Mouse (Mus musculus) Muller cell, postnatal 12 days (primary cell): Measurements from ENCODE around the gene Pip4k2b.
"Not testable (repeated sequence)": the region's sequence is repeated elsewhere in the genome, so short reads cannot be mapped to it uniquely, and the experiment has no call there.

Experiments used
- DNase-seq: peaks from one replicate; pipeline ENCODE4 v3.0.0-alpha.2; 2015; ENCODE audit errors: inconsistent ontology term

The Pip4k2b gene

DNA sequence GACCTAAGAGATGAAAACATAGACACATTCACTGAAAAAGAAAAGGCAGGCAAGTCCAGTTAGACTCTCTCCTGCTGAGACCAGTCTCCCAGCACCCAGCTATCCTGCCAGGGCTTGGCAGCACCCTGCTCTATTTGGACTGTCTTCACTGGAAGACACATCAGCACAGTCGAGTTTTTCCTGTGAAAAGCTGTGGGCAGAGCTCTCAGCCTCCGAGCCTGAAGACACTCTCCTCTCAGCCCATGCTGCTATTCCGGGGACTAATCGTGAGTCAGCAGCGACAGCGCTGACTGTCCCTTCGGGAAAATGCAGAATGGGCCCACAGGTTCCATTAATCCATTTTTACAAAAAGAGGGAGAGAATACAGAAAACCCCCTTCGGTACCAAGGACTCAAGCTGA is 8.8 kb upstream of the Pip4k2b start:
- DNase-seq, result no peak

DNA sequence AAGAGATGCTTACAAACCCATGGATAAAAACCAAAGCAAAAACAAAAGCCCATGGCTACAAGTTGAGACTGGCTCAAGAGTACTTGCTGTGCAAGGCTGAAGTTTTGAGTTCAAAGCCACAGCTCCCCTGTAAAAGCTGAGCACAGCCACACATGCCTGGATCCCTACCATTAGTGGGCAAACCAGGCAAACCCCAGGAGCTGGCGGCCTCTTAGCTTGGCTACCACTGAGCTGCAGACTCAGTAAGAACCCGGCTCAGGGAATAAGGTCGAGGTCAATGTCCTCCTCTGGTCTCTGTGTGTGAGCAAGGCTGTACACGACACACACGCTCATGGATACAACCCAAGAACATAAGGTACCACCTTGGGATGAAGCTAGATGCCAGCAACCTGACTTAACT is 4.0 kb upstream of the Pip4k2b start:
- no peak for DNase-seq

DNA sequence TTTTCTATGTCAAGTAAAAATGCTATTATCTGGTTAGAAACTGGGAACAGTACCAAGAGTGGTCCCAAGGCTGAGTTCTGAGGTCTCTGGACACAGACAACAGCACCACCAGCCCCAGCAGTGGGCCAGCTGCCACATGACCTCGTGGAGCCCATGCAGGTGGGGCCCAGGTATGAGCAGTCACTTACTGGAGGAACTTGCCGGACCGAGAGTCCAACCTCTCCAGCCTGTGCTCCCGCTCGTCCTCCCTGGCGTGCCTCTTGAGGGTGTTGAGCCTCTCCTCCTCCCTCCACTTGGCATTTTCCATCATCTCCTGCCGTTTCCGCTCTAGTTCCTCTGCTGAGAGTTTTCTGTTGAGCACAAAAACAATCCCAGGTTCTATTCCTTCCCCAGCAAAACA is 3.3 kb upstream of the Pip4k2b start:
- DNase-seq, result no peak

DNA sequence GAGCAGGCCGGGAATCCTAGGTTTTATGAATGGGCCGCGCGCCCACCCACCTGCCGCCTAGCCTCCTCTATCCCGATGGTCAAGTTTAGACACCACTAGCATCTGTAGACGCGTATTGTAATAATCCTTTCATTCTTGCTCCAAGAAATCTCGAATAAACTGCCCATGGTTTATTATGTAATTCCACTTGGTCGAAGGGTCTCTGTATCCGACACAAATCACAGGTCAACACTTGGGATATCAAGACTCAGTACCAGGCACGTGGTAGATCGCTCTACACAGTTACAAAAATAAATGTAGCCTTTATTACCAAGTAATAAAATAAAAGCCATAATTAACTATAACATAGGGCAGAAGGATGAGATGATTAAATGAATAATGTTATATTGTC is 822 bp upstream of the Pip4k2b start:
- DNase-seq, result no peak

DNA sequence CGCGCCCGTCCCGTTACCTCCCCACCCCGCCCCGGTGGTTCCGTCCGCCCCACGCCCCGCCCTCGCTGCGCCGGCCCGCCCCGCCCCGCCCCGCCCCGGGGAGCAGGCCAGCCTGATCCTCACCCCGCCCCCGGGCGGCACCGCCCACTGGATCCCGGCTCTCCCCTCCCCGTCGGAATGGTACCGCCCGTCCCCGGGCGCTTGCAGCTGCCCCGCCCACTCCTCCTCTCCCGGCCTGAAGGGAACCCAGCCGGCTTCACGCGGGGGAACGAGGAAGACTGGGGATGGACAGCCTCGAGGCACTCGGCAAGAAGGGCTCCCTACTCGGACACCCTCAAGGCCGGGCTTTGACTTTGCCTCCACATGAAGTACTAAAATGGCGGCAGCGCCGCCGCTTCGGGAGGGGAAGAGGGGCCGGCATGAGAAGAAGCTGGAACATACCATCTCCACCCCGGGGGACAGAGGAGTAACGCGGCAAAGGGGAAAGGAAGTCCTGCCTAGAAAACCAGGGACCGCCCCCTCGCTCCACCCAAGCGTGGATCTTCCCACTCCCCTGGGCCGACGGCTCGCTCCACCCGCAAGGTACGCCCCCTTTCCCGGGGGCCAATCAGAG is 320 bp upstream of the Pip4k2b start:
- peak; percentile 100 for DNase-seq

DNA sequence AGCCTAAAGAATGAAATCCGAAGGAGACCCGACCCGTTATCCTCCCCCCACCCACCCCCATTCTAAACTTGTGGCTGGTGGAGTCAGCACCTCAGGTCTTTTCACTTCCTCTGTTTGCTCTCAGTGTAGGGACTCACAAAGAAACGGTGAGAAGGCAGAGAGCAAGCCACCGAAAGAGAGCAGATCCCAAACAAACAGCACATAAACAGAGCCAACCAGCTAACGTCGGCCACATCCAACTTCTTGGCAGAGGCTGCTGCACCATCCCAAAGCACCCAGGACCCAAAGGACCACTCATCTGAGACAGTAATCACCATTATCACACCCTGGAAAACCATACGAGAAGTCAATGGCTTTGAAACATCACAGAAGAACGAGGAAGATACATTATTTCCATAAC is 1.1 kb downstream of the Pip4k2b start:
- DNase-seq, result no peak

DNA sequence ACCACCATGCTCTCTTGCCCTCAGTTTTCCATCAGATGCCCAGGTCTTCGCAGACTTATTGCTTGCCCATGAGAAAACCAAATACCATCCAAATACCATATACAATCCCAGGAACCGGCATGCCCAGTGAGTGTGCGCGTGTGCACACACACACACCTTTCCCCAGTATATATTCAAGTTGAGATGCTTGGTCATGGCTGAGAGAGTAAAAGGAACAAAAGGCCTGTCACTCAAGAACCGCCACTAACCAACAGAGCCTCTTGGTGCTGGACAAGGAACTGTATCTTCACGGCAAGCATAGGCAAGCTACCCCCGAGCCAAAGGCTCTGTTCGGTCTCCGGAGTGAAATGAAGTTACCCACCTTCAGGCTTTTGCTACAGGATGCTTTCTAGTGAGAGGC is 1.9 kb downstream of the Pip4k2b start:
- no peak for DNase-seq

DNA sequence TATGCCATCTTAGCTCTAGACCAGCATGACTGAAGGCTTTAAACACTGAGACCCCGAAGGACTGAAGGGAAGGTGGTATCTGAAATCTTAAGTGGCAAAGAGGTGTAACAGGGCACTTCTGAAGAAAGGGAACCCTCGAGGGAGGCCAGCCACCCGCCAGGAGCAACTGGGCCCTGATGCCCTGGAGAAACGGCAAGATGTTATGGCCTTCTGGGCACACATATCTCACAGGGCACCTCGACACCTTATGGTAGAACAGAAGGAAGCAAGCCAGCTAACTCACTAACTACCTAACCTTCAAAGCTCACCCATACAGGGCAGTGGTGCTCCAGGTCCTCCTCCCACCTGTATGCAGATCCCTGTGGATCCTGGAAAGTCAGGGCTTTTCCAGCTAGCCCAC is 2.3 kb downstream of the Pip4k2b start:
- no peak for DNase-seq

DNA sequence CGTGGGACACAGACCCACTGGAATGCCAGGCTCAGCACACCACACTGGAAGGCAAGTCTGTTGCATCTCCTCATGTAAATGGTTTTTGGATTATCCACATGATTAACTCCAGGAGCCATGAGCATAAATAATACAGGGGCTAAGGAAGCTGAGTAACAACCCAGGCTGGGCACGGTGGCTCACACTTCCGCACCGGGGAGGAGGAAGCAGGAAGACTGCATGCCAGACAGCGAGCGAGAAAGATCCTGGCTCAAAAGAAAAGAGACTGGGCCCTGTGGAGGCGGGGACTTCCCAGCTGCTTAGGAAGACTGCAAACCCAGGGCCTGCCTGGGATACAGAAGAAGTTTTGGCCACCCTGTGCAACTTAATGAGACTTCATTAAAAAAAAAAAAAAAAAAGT is 4.3 kb downstream of the Pip4k2b start:
- DNase-seq, result peak; percentile 84

DNA sequence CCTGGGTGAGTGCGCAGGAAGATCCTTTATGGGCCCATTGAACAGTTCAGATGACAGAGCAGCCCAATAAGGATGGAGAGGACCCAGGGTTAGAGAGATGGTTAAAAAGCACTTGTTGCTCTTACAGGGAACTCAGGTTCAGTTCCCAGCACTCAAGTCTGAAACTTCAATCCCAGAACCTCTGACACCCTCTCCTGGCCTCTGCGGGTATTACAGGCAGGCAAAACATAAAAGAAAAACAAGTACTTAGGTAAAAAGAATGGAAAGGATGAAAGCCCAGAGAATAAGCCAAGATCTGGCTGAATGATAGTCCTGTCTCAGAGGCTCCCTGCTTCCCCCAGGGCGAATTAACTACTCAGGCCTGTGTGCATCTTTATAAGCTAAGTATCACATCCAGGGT is 5.3 kb downstream of the Pip4k2b start:
- DNase-seq, result no peak

DNA sequence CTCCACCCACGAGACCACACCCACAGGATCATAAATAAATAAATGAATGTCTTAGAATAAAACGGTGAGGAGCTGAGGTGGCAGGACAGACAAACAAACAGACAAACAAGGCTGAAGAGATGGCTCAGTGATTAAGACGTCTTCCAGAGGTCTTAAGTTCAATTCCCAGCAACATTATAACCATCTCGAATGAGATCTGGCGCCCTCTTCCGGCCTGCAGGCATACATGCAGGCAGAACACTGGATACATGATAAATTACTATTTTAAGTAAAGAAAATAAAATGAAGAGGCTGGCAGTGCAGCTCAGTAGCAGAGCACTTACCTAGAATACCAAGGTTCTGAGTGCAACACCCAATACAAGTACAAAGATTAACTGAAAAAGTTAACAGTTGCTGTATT is 5.8 kb downstream of the Pip4k2b start:
- no peak for DNase-seq

DNA sequence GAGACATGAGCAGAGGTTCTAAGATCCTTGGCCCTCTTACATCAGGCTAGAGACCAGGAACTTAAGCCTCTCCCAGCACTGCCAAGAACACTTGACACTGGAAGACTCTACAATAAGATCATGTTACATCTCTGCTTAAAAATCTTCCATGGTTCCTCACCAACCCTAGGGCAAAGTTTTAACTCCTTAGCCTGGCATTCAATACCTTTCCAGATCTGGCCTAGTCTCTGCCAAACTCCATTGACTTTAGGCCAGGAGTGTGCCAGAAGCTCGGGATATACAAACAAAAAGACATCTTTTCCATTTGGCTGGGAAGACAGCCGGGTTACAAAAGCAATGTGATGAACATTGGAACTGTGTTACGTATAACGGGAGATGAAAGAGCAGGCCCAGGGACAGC is 6.9 kb downstream of the Pip4k2b start:
- no peak for DNase-seq

DNA sequence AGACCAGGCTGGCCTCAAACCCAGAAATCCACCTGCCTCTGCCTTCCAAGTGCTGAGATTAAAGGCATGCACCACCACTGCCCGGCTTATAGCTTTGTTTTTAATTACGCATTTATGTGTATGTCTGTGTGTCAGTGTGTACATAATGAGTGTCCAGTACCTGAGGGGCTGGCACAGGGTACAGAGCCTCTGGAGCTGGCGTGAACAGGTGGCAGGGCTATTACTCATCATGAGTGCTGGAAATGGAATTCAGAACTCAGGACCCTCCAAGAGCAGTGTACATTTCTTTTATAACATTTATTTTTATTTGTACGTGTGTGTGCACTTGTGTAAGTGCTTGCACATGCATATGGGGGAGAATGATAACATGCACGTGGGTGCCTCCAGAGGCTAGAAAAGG is 7.9 kb downstream of the Pip4k2b start:
- no peak for DNase-seq

DNA sequence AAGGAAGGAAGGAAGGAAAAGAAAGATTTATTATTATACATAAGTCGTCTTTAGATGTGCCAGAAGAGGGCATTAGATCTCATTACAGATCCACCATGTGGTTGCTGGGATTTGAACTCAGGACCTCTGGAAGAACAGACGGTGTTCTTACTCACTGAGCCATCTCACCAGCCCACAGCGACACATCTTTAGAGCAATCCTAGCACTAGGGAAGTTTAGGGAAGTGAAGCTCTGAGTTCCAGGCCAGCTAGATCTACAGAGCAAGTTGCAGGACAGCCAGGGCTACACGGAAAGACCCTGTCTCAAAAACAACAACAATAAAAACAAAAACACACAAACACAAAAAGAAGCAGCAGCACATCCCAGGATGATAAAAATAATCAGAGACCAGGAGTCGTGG is 9.7 kb downstream of the Pip4k2b start:
- DNase-seq, result not testable (repeated sequence)

DNA sequence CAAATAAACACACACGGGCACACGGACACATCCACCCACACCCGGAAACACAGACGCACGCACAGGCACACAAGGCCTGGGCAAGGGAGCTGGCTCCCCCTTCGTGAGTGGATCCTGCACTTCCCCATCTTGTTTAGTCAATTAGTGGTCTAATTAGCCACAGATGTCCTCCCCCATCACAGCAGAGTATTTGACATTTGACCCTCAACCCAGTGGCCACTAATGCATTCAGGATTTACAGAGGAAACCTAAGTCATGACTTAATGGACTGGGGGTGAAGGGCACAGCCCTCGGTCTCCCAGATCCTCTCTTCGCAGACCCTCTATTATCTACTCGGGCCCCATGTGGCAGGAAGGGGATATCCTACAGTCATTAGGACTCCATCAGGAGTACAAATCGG is 10.8 kb downstream of the Pip4k2b start:
- no peak for DNase-seq

DNA sequence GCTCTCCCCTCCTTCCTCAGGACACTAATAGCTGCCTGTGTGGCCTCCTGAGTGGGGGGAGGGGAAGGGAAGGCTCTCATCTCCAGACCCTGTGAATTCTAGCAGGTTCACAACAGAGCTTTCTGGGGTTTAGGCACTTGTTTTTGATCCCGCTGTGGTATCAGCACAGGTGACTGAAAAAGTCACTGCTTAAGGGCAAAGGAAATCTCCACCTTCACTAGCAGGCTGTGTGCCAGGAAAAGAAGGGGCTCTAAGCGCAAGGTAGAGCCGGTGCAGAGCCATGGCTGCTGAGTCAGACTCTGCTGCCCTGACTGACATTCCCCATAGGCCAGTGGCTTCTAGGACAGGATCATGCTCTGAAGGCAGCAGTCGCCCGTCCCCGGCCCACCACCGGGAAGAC is 15.8 kb downstream of the Pip4k2b start:
- peak; percentile 41 for DNase-seq

DNA sequence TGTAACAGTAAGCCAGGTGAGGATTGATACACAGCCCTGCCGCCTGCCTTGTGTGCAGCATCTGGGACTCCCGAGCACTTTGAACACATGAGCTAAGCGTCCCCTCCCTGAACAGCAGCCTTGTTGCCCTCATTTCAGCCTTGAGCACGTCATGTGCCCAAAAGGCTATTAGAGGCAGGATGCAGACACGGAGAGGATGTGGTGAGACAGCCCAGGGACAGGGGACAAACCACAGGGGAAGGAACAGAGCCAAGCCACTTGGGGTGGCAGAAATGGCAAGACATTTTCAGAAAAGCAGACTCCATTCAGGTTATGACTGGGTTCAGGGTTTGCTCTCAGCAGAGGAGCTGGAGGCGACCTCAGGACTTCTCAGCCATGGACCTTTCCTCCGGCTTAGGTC is 16.2 kb downstream of the Pip4k2b start:
- DNase-seq, result peak; percentile 47

DNA sequence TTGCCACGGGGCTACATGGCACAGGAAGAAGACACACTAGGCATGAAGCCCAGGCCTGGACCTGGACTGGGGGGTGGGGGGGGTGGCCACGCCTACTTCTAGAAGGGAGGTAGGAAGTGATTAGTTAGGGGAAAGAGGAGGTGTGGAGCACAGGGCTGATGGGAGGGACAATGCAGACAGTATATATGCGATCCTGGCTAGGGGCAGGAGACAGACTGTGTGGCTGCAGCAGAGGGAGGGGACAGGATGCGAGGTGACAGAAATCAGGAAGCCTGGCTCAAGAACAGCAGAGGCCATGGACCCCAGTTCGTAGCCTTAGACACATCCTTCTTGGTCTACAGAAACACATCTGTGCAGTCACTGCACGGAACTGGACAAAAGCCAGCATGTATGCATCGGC is 20.8 kb downstream of the Pip4k2b start:
- no peak for DNase-seq

DNA sequence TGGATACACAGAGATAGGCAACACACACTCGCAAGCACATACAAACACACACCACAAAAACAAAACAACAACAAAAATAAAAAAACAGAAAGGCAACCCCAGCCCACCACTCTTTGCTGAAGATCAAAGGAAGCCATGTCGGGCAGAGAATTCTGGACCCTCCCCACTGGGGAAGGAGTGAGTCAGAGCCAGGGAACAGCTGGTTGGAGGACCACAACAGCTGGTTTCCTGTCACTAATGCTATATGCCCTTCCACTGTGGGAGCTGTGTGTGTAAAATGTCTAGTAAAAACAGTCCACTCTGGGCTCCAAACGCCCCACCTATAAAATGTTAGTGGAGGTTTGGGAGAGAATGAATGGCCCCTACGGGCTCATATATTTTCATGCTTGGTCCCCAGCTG is 23.2 kb downstream of the Pip4k2b start:
- DNase-seq, result no peak

DNA sequence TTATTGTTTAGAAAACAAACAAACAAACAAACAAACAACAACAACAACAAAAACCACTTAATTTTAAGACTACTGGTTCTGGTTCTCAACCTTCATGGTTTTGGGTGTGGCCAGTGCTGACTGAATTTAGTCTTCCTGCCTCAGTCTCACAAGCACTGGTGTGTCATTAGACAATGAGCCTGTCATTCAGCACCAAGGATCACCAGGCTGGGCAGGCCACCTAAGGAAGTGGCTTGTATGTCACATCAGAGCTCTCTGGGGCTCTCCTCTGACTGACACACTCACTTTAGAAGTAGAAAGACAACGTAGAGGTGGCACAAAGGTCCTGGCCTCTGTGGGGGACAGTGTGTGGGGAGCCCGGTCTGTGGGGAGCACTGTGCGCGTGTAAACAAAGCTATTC is 25.5 kb downstream of the Pip4k2b start:
- no peak for DNase-seq

DNA sequence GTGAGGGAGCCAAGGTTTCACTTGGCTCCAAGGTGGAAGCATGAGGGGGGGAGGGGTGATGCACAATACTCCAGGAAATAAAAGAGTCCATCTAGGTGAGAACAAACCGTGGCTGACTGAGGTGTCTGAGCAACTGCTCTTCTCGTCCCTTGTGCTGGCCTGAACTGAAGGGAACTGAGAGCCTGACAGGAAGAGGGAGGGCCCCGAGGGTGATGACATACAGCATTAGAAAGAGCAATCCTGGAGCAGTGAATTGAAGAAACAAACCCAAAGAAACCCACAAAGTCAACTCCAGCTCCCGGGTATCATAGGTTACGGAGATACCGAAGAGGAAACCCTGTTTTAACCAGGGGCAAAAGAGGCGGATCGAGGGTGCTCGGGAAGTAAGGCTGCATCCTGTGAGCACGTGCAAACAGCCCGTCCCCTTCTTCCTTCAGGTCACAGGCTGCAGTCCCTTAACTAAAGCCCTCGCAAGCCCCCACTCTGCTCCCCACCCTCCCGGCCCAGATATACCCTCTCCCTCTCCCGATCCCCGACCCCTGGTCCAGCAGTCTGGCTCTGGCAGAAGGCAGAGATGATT is 26.1 kb downstream of the Pip4k2b start:
- no peak for DNase-seq

DNA sequence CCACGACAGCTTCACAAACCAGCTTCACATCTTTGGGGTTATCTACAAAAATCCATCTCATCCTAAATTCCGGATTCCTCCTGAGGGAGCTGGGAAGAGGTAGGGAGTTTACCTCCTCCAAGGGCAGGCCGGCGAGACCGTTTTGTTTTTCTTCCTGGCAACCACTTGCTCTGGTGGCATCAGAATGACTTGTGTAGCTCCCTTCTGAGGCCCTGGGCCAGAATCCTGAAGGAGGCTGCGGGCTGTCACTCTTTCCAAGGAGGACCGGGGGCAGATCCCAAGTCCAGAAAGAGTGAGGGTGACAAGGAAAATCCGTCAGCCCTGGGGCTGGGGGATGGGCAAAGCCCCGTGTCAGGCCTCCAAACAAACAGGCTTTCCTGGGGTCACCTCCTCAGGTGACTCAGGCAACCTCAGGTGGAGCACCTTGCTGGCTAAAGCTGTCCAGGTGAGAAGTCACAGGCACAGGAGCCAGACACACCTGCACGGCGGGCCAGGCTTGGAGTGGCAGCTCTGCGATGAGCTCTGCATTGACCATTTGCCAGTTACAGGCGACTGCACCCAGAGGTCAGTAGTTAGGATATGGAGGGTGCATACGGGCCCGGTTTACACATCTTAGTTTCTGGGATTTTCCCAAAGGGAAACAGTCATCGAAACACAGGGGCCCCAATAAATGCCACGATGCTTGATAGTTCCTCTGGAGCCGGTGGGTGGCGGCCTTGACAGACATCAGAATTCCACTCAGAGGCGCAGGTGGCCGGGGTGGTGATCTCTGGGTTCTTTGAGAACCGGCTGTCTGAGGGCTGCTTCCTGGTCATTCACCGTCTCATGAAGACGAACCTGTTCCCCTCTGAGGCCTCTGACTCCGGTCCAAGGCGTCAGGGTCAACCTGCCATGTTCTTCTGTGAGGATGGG is 26.9 kb downstream of the Pip4k2b start:
- DNase-seq, result no peak

DNA sequence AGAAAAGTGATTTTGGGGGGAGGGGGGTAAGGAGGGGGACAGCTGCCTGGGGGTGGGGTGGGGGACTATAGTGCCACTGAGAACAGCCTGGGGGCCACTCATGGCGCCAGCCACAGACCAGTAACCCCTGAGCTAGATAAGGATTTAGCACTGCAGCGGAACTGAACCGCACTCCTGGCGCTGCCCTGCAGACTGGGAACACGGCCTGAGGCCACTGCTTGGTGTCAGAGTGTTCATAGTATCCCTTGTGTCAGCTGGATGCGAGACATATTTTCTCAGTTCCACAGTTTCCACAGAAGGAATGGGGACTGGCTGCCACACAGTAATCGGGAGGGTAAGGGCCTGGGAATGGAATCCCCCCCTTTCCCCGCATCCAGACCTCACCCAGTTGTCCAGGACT is 28.5 kb downstream of the Pip4k2b start:
- DNase-seq, result no peak
